Mouse (Mus musculus): ENCODE results near the gene Alad. TPM values are rescaled to one million over a fixed set of nuclear protein-coding genes. Genes with fewer than 3 reads are reported as not detected.

The Alad gene
- polyA plus RNA-seq, 1 experiment from 2014 or later: 111 TPM

- under 1% methylated on average over 27 of the region's 30 CpGs for WGBS
Measured at GRCm38 (mm10) chr4:62470598-62471051, 49.1 kb downstream of the Alad start, which contains the start of gene Wdr31. Gene Wdr31 (minus strand): TSS chr4:62470896.

GRCm38 (mm10) chr4:62468158-62468557 lies 51.6 kb downstream of the Alad start:
- Histone ChIP-seq H3K9ac (replicated peaks; ENCODE audit: low read depth) (no peak overlapping the region), H3K4me3 (ENCODE audit: low read depth, low read length) (no peak overlapping the region), H3K4me1 (ENCODE audit: insufficient read depth, low read depth, low read length) (no peaks in the 10 kb centered on the region; the same call in 1 of the 2 replicates), H3K9me3 (ENCODE audit: low read length) (no peaks in the 10 kb centered on the region), H3K4me2 (replicated peaks; ENCODE audit: low read depth, low read length) (no peak overlapping the region), H3K36me3 (ENCODE audit: insufficient read depth, low read length) (no peaks in the 10 kb centered on the region), H3K27me3 (replicated peaks; ENCODE audit: insufficient read depth, low read length) (no peaks in the 10 kb centered on the region), H3K27ac (ENCODE audit: low read length) (no peak overlapping the region)
- TF ChIP-seq EP300 (IDR thresholded peaks at IDR 0.05) (no peak), CTCF (IDR thresholded peaks at IDR 0.05) (peak; percentile 39)
- WGBS: 82% methylated on average over 1 of the region's 1 CpGs
- no peak for ATAC-seq
- DNase-seq (ENCODE audit: low spot score): no peak

More at GRCm38 (mm10) chr4:62470598-62471051, 49.1 kb downstream of the Alad start, which contains the start of gene Wdr31:
- Histone ChIP-seq H3K4me3 (ENCODE audit: low read depth, low read length) (peak within 1 kb of the TSS; percentile 52), H3K27me3 (replicated peaks; ENCODE audit: insufficient read depth, low read length) (no peaks in the 10 kb centered on the region), H3K4me2 (replicated peaks; ENCODE audit: low read depth, low read length) (peak within 1 kb of the TSS; percentile 69), H3K36me3 (ENCODE audit: insufficient read depth, low read length) (no peaks in the 10 kb centered on the region), H3K9ac (replicated peaks; ENCODE audit: low read depth) (no peak within 1 kb of the TSS), H3K9me3 (ENCODE audit: low read length) (no peaks in the 10 kb centered on the region), H3K27ac (ENCODE audit: low read length) (no peak within 1 kb of the TSS), H3K4me1 (ENCODE audit: insufficient read depth, low read depth, low read length) (no peaks in the 10 kb centered on the region; the same call in 1 of the 2 replicates)
- DNase-seq (ENCODE audit: low spot score) (peak; percentile 70), ATAC-seq (peak; percentile 91)
- TF ChIP-seq CTCF (IDR thresholded peaks at IDR 0.05) (no peak), EP300 (IDR thresholded peaks at IDR 0.05) (no peak)

GRCm38 (mm10) chr4:62463124-62463523 lies 56.6 kb downstream of the Alad start:
- no peaks in the 10 kb centered on the region for H3K27me3 ChIP-seq (replicated peaks; ENCODE audit: insufficient read depth, low read length)
- DNase-seq (ENCODE audit: low spot score) (no peak), ATAC-seq (no peak)
- H3K36me3 ChIP-seq (ENCODE audit: insufficient read depth, low read length): no peaks in the 10 kb centered on the region
- no peak overlapping the region for H3K4me2 ChIP-seq (replicated peaks; ENCODE audit: low read depth, low read length)
- H3K4me3 ChIP-seq (ENCODE audit: low read depth, low read length): no peak overlapping the region
- no peaks in the 10 kb centered on the region for H3K9me3 ChIP-seq (ENCODE audit: low read length)
- H3K27ac ChIP-seq (ENCODE audit: low read length): no peak overlapping the region
- no peak overlapping the region for H3K9ac ChIP-seq (replicated peaks; ENCODE audit: low read depth)
- no peaks in the 10 kb centered on the region; the same call in 1 of the 2 replicates for H3K4me1 ChIP-seq (ENCODE audit: insufficient read depth, low read depth, low read length)
- WGBS: 78% methylated on average over 2 of the region's 2 CpGs
- TF ChIP-seq EP300 (IDR thresholded peaks at IDR 0.05) (no peak), CTCF (IDR thresholded peaks at IDR 0.05) (no peak)

GRCm38 (mm10) chr4:62460348-62460747 lies 59.4 kb downstream of the Alad start:
- no peak for DNase-seq (ENCODE audit: low spot score)
- WGBS: 90% methylated on average over 8 of the region's 8 CpGs
- no peaks in the 10 kb centered on the region for H3K36me3 ChIP-seq (ENCODE audit: insufficient read depth, low read length)

More at GRCm38 (mm10) chr4:62460348-62460747, 59.4 kb downstream of the Alad start:
- TF ChIP-seq CTCF (IDR thresholded peaks at IDR 0.05): no peak
- no peak for TF ChIP-seq EP300 (IDR thresholded peaks at IDR 0.05)
- Histone ChIP-seq H3K27ac (ENCODE audit: low read length) (no peak overlapping the region), H3K27me3 (replicated peaks; ENCODE audit: insufficient read depth, low read length) (no peaks in the 10 kb centered on the region), H3K4me1 (ENCODE audit: insufficient read depth, low read depth, low read length) (no peaks in the 10 kb centered on the region; the same call in none of the 2 replicates), H3K4me3 (ENCODE audit: low read depth, low read length) (no peak overlapping the region), H3K9ac (replicated peaks; ENCODE audit: low read depth) (no peak overlapping the region), H3K9me3 (ENCODE audit: low read length) (no peaks in the 10 kb centered on the region), H3K4me2 (replicated peaks; ENCODE audit: low read depth, low read length) (no peak overlapping the region)
- ATAC-seq: no peak

Other genes with a start within 250 kb of the Alad start
- 23.2 and 23.6 TPM in 2 replicates for gene Fkbp15, start 159.4 kb downstream of the Alad start, polyA plus RNA-seq (2015; fragmentation: Nextera tagmentation; extraction: Ambion mirVana)
- 57.2 and 61.1 TPM in 2 replicates for gene Slc31a1, start 159.2 kb downstream of the Alad start, polyA plus RNA-seq (2015; fragmentation: Nextera tagmentation; extraction: Ambion mirVana)
- 91.6 and 94.2 TPM in 2 replicates for gene Cdc26, start 111.3 kb downstream of the Alad start, polyA plus RNA-seq (2015; fragmentation: Nextera tagmentation; extraction: Ambion mirVana)
- gene Prpf4, start 111.1 kb downstream of the Alad start, polyA plus RNA-seq (2015; fragmentation: Nextera tagmentation; extraction: Ambion mirVana): 9.6 and 10.0 TPM in 2 replicates
- gene Rnf183, start 84.7 kb downstream of the Alad start, polyA plus RNA-seq (2015; fragmentation: Nextera tagmentation; extraction: Ambion mirVana): 0.15 TPM in 1 of 2 replicates, not detected in the other
- gene Wdr31, start 49.0 kb downstream of the Alad start, polyA plus RNA-seq (2015; fragmentation: Nextera tagmentation; extraction: Ambion mirVana): 5.2 and 6.1 TPM in 2 replicates
- gene Bspry, start 39.9 kb downstream of the Alad start, polyA plus RNA-seq (2015; fragmentation: Nextera tagmentation; extraction: Ambion mirVana): 26.8 and 33.0 TPM in 2 replicates
- gene Hdhd3, start 16.5 kb downstream of the Alad start, polyA plus RNA-seq (2015; fragmentation: Nextera tagmentation; extraction: Ambion mirVana): 15.0 and 18.3 TPM in 2 replicates
- gene Pole3, start 5.2 kb upstream of the Alad start, polyA plus RNA-seq (2015; fragmentation: Nextera tagmentation; extraction: Ambion mirVana): 32.8 and 35.6 TPM in 2 replicates
- 0.12 and 0.21 TPM in 2 replicates for gene 4933430I17Rik, start 5.5 kb upstream of the Alad start, polyA plus RNA-seq (2015; fragmentation: Nextera tagmentation; extraction: Ambion mirVana)
- gene Rgs3, start 39.9 kb upstream of the Alad start, polyA plus RNA-seq (2015; fragmentation: Nextera tagmentation; extraction: Ambion mirVana): 63.7 and 69.0 TPM in 2 replicates

Data from lung, postnatal 0 days (tissue).